Mouse (Mus musculus): ENCODE results near the gene Car8. TPM values are rescaled to one million over a fixed set of nuclear protein-coding genes. Genes with fewer than 3 reads are reported as not detected.
"Not testable (repeated sequence)": the region's sequence is repeated elsewhere in the genome, so short reads cannot be mapped to it uniquely, and the experiment has no call there.

Car8 gene
- total RNA-seq, 2 experiments from 2014 or later = 11.0 to 13.4 TPM

DNA sequence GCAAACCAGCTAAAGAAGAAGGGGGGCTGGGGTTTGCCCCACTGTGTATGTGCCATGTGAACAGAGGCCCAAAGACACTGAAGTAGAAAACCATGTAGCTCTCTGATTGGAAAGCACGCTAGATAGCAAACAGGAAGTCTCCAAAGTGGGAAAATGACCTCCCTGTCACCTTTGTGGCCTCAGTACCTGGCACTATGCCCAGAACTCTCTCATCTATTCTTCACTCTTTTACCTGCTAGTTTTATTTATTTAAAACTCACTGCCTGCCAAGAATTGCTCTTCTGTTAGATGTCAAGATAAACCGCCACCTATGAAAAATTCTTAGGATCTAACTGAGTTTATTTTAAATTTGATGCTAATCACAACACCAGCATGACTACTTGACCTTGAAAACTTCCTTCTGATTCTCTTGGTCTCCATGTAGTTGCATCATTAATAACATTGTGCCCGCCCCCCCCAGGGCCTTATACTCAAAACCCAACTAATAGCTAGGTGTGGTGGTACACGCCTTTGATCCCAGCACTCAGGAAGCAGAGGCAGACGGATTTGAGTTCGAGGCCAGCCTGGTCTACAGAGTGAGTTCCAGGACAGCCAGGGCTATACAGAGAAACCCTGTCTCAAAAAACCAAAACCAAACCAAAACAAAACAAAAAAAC is 31.8 kb downstream of the Car8 start:
- DNase-seq (ENCODE audit: low spot score in 2 of 2) = no peak
- intact Hi-C loops (cut with DNase I) = no loop called here

- intact Hi-C loops (cut with DNase I) = no loop called here
- DNase-seq (ENCODE audit: low spot score in 2 of 2) = no peak
These were observed 33.7 kb downstream of the Car8 start for GRCm38 (mm10) chr4:8205089-8205649.

DNA sequence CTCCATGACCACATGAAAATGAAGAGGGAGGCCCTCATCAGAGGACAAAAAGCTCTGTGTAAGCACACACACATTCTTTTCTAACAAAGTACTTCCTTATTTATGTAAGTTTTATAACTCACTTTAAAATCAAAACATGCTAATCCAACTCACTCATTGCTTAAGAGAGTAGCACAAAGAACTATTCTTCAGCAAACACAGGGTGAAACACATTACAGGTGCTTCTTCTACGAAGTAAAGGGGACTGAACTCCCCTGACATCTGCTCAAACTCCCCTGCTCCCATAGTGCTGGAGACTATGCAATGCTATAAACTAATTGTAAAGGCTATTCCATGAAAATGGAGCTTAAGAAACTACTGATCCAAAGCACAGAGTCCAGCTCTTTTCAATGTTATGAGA is 35.5 kb downstream of the Car8 start:
- intact Hi-C loops (cut with DNase I) = no loop called here
- DNase-seq (ENCODE audit: low spot score in 2 of 2) = no peak

- no peak for DNase-seq (ENCODE audit: low spot score in 2 of 2)
- intact Hi-C loops (cut with DNase I) = no loop called here
These were observed 37.2 kb downstream of the Car8 start for GRCm38 (mm10) chr4:8201631-8202030.

DNA sequence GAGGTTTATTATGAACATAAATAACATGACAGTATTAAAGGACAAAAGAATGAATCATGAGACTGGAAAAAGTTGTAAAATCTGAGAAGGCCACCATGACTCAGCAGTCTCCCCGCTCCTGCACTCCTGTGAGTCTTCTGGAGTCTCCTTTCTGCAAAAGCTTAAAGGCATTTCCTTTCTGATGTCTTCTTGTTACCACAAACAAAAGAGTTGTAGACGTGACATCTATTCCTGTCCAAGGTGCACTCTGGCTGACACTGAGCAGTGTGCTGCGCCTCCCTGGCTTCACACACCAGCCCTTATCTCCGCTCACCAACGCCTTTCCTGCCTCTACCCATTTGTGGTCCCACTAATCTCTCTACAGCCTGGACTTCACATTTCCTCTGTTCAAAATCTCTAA is 38.8 kb downstream of the Car8 start:
- intact Hi-C loops (cut with DNase I) = no loop called here
- DNase-seq (ENCODE audit: low spot score in 2 of 2) = no peak

DNA sequence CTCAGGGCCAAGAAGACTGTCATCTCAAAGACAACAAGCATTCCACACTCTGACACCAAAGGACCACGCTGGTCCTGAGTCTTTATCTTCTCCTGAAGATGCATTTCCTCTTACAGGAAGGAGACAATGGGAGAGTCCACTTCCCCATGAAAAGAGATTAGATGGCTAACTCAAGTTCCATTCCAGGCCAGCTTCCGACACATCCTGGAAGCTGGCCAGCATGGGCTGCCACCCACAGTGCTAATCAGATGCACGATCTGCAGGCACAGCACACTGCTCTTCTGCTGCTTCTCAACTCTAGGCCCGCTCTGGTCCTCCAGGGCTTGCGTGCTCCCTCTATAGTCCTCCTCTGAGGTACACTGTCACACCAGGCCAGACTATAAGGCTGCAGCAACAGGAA is 40.8 kb downstream of the Car8 start:
- intact Hi-C loops (cut with DNase I) = no loop called here
- DNase-seq (ENCODE audit: low spot score in 2 of 2) = no peak

DNA sequence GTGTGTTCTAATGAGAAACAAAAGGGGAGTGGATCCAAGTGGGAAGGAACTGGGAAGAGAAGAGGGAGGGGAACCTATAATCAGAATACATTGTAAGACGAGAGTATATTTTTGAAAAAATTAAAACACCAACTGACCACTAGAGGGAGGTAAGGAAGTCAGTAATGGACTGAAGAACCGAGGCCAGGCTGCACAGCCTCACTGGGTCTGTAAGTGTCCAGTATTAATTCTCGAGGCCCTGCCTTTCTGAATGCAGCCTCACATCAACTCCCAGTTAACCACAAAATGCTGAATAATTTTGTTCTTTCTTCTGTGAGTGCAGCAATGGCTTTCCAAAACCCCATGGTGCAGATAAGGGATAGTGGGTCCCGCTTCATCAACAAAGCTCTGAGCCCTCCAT is 48.4 kb downstream of the Car8 start:
- intact Hi-C loops (cut with DNase I) = no loop called here
- DNase-seq (ENCODE audit: low spot score in 2 of 2) = no peak

DNA sequence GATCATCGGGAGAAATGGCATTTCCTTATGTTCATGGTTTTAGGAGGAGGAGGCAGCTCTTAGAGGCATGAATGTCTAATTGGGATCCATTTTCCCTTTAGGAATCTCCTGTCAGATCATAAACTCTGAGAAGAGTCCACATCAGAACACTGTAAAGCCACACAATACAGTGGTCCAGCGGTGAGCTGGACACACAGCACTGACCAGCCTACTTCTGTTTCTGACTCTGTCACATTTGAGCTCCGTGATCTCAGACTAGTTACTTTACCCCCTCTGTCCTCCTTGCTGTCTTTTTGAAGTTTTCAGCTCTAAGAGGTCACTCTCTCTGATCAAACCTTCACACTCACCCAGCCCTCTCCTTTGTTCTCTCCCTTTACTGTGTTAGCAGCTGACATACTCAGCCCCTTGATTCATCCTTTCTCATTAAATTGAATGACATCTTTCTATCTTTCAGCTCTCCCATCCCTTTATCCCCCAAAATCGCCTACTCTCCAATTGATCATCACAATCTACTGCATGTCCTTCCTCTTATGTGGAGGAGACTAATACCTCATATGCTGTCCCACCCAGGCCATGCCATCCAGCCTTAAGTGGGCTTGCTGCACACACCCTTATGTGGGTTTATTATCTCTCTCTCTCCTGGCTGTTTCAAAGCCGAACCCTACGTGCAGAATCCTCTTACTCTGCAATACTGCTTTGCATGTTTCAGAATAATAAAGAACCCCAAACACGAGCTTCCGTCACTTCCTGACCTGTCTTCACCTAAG is 51.7 kb downstream of the Car8 start:
- intact Hi-C loops (cut with DNase I) = no loop called here
- no peak for DNase-seq (ENCODE audit: low spot score in 2 of 2)

- intact Hi-C loops (cut with DNase I) = no loop called here
These were observed 58.3 kb downstream of the Car8 start for GRCm38 (mm10) chr4:8180576-8180975.

DNA sequence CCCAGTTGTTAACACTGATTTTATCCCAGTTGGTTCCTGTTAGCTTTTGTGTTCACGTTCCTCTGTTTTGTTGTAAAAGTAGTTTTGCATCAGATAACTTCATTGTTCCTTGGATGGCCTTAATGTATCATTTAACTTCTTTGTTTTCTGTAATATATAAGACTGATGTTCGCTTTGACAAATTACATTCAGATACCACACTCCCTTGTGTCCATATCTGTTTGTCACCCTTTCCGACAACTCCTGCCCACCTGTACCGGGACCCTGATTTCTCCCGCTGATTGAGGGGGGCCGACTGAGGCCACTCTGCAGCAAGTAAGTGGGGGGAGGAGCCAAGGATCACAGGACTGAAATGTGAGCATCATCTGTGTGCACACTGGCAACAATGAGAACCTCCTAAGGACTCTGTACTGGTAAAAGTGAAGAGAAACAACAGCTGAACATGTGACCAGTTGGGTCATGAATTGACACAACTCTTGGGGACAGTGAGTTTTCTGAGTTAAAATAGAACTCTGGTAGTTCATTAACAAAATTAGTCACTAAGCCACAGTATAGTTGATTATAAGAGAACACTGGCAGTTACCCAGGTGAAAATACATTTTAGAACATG is 84.1 kb downstream of the Car8 start:
- DNase-seq (ENCODE audit: low spot score in 2 of 2) = no peak
- intact Hi-C loops (cut with DNase I) = no loop called here

More at GRCm38 (mm10) chr4:8180576-8180975, 58.3 kb downstream of the Car8 start:
- DNase-seq (ENCODE audit: low spot score in 2 of 2) = no peak

DNA sequence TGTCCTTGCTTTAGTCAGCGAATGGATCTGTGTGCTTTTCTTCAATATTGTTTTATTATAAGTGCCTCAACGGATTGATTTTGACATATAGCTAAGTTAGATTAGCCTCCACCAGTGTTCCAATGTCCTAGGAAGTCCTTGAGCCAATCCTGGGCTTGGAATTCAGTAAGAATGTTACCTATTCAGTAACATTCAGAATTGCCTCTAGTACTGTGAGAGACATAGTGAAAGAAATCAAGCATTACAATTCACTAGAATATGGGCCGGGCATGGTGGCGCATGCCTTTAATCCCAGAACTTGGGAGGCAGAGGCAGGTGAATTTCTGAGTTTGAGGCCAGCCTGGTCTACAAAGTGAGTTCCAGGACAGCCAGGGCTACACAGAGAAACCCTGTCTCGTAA is 84.9 kb downstream of the Car8 start:
- DNase-seq (ENCODE audit: low spot score in 2 of 2); intact Hi-C loops (cut with DNase I): not testable (repeated sequence)

DNA sequence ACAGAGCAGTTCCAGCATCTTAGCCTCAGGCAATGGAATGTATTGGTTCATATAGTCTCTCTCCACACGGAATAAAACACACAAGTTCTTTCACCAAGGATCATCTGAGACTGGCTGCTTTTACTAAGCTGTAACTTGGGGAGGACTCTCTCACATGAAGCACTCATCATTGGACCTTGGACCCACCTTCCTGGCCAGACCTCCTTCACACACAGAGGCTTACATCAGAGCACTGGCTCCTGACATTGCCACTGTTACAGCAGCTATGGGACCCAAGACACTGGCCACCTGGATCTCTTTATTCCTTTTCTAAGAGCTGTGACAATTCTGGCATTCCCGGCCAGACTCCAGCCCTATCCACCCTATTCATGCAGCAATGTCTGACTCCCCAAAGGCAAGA is 101.4 kb downstream of the Car8 start:
- no peak for DNase-seq (ENCODE audit: low spot score in 2 of 2)
- intact Hi-C loops (cut with DNase I) = no loop called here

- DNase-seq (ENCODE audit: low spot score in 2 of 2) = no peak
- intact Hi-C loops (cut with DNase I) = no loop called here
These were observed 106.8 kb downstream of the Car8 start for GRCm38 (mm10) chr4:8132024-8132423.

DNA sequence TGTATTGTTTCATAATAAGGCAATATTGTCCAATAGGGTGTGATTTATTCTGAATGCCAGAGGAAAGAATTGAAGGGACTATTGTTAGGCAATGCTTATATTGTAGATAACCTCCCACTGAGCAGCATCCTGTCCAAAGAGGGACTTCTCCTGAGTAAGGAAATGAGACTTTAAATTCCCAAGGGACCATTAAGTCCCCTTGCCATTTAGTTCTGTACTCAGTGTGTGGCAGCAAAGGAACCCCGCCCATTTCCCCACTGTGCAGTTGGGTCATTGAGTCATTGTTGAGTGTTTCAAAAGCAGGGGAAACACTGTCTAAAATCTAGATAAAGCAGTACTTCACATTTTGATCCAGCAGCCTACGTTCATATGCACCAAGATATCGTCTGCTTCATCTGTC is 125.3 kb downstream of the Car8 start:
- no peak for DNase-seq (ENCODE audit: low spot score in 2 of 2)
- intact Hi-C loops (cut with DNase I) = no loop called here

- no peak for DNase-seq (ENCODE audit: low spot score in 2 of 2)
- intact Hi-C loops (cut with DNase I) = no loop called here
These were observed 127.0 kb downstream of the Car8 start for GRCm38 (mm10) chr4:8111891-8112290.

- no peak for DNase-seq (ENCODE audit: low spot score in 2 of 2)
These were observed 128.8 kb downstream of the Car8 start for GRCm38 (mm10) chr4:8109906-8110567.

GRCm38 (mm10) chr4:8101466-8101865 is 137.4 kb downstream of the Car8 start:
- no peak for DNase-seq (ENCODE audit: low spot score in 2 of 2)
- intact Hi-C loops (cut with DNase I) = no loop called here

More at GRCm38 (mm10) chr4:8109906-8110567, 128.8 kb downstream of the Car8 start:
- intact Hi-C loops (cut with DNase I) = no loop called here

DNA sequence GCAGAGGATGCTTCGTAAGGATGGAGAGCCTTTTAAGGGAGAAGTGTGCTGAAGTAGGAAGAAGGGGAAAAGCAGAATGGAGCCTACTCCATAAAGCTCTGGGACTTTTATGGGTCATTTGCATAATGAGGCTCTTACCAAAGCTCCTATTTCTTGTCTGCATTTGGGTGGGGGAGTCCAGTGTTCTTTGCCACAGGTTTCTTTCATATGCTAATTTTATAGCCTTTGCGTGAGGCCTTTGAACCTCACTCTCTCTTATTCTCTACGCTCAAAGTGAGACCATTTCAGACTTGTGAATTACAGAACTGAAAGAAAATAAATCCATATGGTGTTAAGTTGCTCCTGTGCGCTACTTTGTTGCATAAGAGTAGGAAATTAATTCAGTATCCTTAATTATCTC is 140.8 kb downstream of the Car8 start:
- no peak for DNase-seq (ENCODE audit: low spot score in 2 of 2)
- intact Hi-C loops (cut with DNase I) = no loop called here

DNA sequence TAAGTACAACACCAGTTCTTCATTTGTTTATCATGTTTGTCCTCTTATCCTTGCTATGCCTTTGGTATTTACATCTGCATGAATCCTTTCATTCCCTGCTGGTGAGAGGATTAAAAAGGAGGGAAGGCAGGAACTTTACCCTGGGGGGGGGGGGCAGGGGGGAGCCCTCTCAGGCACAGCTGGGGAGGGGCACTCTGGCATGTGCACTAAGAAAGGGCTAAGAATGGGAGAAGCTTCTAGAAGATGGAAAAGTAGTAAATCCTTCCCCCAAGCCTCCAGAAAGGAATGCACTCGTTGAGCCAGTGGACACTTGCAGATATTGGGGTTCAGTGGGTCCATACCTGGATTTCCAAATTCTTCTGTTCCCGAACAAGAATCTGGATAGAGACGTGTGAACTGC is 141.2 kb downstream of the Car8 start:
- DNase-seq (ENCODE audit: low spot score in 2 of 2) = no peak
- intact Hi-C loops (cut with DNase I) = no loop called here

- intact Hi-C loops (cut with DNase I); DNase-seq (ENCODE audit: low spot score in 2 of 2): not testable (repeated sequence)
These were observed 145.3 kb downstream of the Car8 start for GRCm38 (mm10) chr4:8093566-8093965.

Data from left cerebral cortex, postnatal 14 days (tissue).